Mouse (Mus musculus) thymus, adult 2 months (tissue): ENCODE data around the gene Dip2c. TPM values are rescaled to one million over a fixed set of nuclear protein-coding genes. Genes with fewer than 3 reads are reported as not detected.

Source experiments
- DNase-seq: peaks from one replicate; pipeline ENCODE4 v3.0.0; 2021
- H3K27ac ChIP-seq: fragments of 200-500 bp; 2 replicates; pipeline ENCODE4 v1.5.1; 2012; ENCODE audit warnings: low read length, control low read depth; ENCODE audit not compliant: control insufficient read depth, insufficient read depth
- H3K27me3 ChIP-seq: fragments of 200-500 bp; 2 replicates; pipeline ENCODE4 v1.6.1; 2012; ENCODE audit warnings: mild to moderate bottlenecking, low read length, moderate library complexity, mixed read lengths; ENCODE audit not compliant: control insufficient read depth, insufficient read depth
- H3K36me3 ChIP-seq: fragments of 200-500 bp; 2 replicates; pipeline ENCODE4 v1.6.1; 2012; ENCODE audit warnings: mild to moderate bottlenecking, low read length, moderate library complexity; ENCODE audit not compliant: control insufficient read depth, insufficient read depth
- H3K4me1 ChIP-seq: fragments of 200-500 bp; replicated peaks from 2 replicates; pipeline ENCODE4 v1.6.1; 2012; ENCODE audit warnings: low read length; ENCODE audit not compliant: control insufficient read depth, insufficient read depth
- H3K4me3 ChIP-seq: fragments of 200-500 bp; 2 replicates; pipeline ENCODE4 v1.5.1; 2012; ENCODE audit warnings: mild to moderate bottlenecking, low read length, control low read depth, moderate library complexity; ENCODE audit not compliant: control insufficient read depth, insufficient read depth
- CTCF ChIP-seq: fragments of 200-500 bp; IDR thresholded peaks from 2 replicates; pipeline ENCODE4 v1.5.1; 2012; ENCODE audit warnings: mild to moderate bottlenecking, control low read depth, low read length, moderate library complexity, borderline replicate concordance; ENCODE audit not compliant: control insufficient read depth, poor library complexity, insufficient read depth; ENCODE audit errors: extremely low read depth
- POLR2A ChIP-seq: fragments of 200-500 bp; IDR thresholded peaks from 2 replicates; pipeline ENCODE4 v1.6.1; 2012; ENCODE audit warnings: mild to moderate bottlenecking, low read length, control low read depth, moderate library complexity; ENCODE audit not compliant: control insufficient read depth, poor library complexity, insufficient read depth; ENCODE audit errors: extremely low read depth
- WGBS: fragments of 180-500 bp; shearing (Covaris S2); methylation state at CpG from one replicate; pipeline ENCODE4 v1.1.7; 2018; 5-methylcytosine and 5-hydroxymethylcytosine counted together
- polyA plus RNA-seq: library from polyadenylated mRNA; depleted of rRNA; stranded (reverse); fragments of >200 nt; gene quantifications from 2 replicates; pipeline ENCODE4 v1.2.3, GENCODE M21; 2012

Gene Dip2c
- polyA plus RNA-seq, 1 experiment = 6.5 TPM

GRCm38 (mm10) chr13:9457420-9458308 is 181.3 kb downstream of the Dip2c start:
- no peaks in the 10 kb centered on the region for H3K36me3 ChIP-seq
- DNase-seq = no peak
- no peaks in the 10 kb centered on the region for H3K27me3 ChIP-seq
- TF ChIP-seq CTCF = no peak
- 95% methylated on average over 8 of the region's 8 CpGs for WGBS
- no peak overlapping the region for H3K4me3 ChIP-seq
- no peaks in the 10 kb centered on the region for H3K4me1 ChIP-seq
- no peak overlapping the region for H3K27ac ChIP-seq

- WGBS = 94% methylated on average over 3 of the region's 3 CpGs
- TF ChIP-seq CTCF = no peak
- no peak for TF ChIP-seq POLR2A
- Histone ChIP-seq H3K4me3 (no peak overlapping the region), H3K4me1 (no peaks in the 10 kb centered on the region), H3K27ac (no peak overlapping the region), H3K27me3 (no peaks in the 10 kb centered on the region), H3K36me3 (no peaks in the 10 kb centered on the region)
- no peak for DNase-seq
These were observed 188.1 kb downstream of the Dip2c start for GRCm38 (mm10) chr13:9464457-9464856.

- Histone ChIP-seq H3K27me3 (no peaks in the 10 kb centered on the region), H3K36me3 (no peaks in the 10 kb centered on the region), H3K4me3 (no peak overlapping the region), H3K27ac (no peak overlapping the region), H3K4me1 (no peaks in the 10 kb centered on the region)
- WGBS = 10% methylated on average over 1 of the region's 1 CpGs
- peak; percentile 63 for DNase-seq
- no peak for TF ChIP-seq CTCF
These were observed 190.9 kb downstream of the Dip2c start for GRCm38 (mm10) chr13:9467216-9467615.

- Histone ChIP-seq H3K27ac (no peak overlapping the region), H3K4me1 (no peaks in the 10 kb centered on the region), H3K36me3 (no peaks in the 10 kb centered on the region), H3K27me3 (no peaks in the 10 kb centered on the region), H3K4me3 (no peak overlapping the region)
- TF ChIP-seq POLR2A (no peak), CTCF (no peak)
- WGBS = 87% methylated on average over 1 of the region's 1 CpGs
- DNase-seq = no peak
These were observed 197.1 kb downstream of the Dip2c start for GRCm38 (mm10) chr13:9473383-9473782.

GRCm38 (mm10) chr13:9481722-9482121 is 205.4 kb downstream of the Dip2c start:
- Histone ChIP-seq H3K27me3 (no peaks in the 10 kb centered on the region), H3K4me3 (no peak overlapping the region), H3K4me1 (no peaks in the 10 kb centered on the region), H3K36me3 (no peaks in the 10 kb centered on the region), H3K27ac (no peak overlapping the region)
- 98% methylated on average over 1 of the region's 1 CpGs for WGBS
- DNase-seq = no peak
- TF ChIP-seq POLR2A = no peak
- no peak for TF ChIP-seq CTCF

GRCm38 (mm10) chr13:9489696-9490095 is 213.4 kb downstream of the Dip2c start:
- WGBS = 97% methylated on average over 3 of the region's 3 CpGs
- H3K27me3 ChIP-seq = no peaks in the 10 kb centered on the region
- DNase-seq = no peak
- H3K4me3 ChIP-seq = no peak overlapping the region
- H3K27ac ChIP-seq = no peak overlapping the region
- H3K4me1 ChIP-seq = 0 out of 2 replicates have a peak, but pooled peaks cover 3% of the 10 kb centered on the region
- TF ChIP-seq POLR2A (no peak), CTCF (no peak)
- no peaks in the 10 kb centered on the region for H3K36me3 ChIP-seq
